Mouse (Mus musculus): ENCODE results near the gene Adcy9. TPM values are rescaled to one million over a fixed set of nuclear protein-coding genes. Genes with fewer than 3 reads are reported as not detected.

Gene Adcy9
- polyA plus RNA-seq, 1 experiment from 2014 or later, result 2.8 TPM

GRCm38 (mm10) chr16:4300280-4300679, 120.0 kb downstream of the Adcy9 start:
- 93% methylated on average over 7 of the region's 7 CpGs for WGBS
- Histone ChIP-seq H3K27me3 (replicated peaks; ENCODE audit: control insufficient read depth, insufficient read depth, low read length) (no peaks in the 10 kb centered on the region), H3K9ac (replicated peaks; ENCODE audit: low read depth, low read length) (no peak overlapping the region), H3K4me2 (ENCODE audit: low read length) (no peak overlapping the region), H3K4me1 (replicated peaks; ENCODE audit: control insufficient read depth, insufficient read depth, low read length) (no peaks in the 10 kb centered on the region), H3K9me3 (ENCODE audit: control insufficient read depth, low read length) (no peaks in the 10 kb centered on the region), H3K36me3 (ENCODE audit: control insufficient read depth, insufficient read depth) (no peaks in the 10 kb centered on the region), H3K4me3 (replicated peaks; ENCODE audit: low read length) (no peak overlapping the region), H3K27ac (ENCODE audit: low read length) (no peak overlapping the region)
- no peak for ATAC-seq

GRCm38 (mm10) chr16:4293259-4293658, 127.0 kb downstream of the Adcy9 start:
- no peak overlapping the region for H3K4me2 ChIP-seq (ENCODE audit: low read length)
- H3K36me3 ChIP-seq (ENCODE audit: control insufficient read depth, insufficient read depth), result no peaks in the 10 kb centered on the region
- no peak overlapping the region for H3K9ac ChIP-seq (replicated peaks; ENCODE audit: low read depth, low read length)
- no peak for ATAC-seq
- H3K27me3 ChIP-seq (replicated peaks; ENCODE audit: control insufficient read depth, insufficient read depth, low read length), result no peaks in the 10 kb centered on the region
- no peak overlapping the region for H3K27ac ChIP-seq (ENCODE audit: low read length)
- 77% methylated on average over 3 of the region's 3 CpGs for WGBS
- no peaks in the 10 kb centered on the region for H3K9me3 ChIP-seq (ENCODE audit: control insufficient read depth, low read length)
- H3K4me3 ChIP-seq (replicated peaks; ENCODE audit: low read length), result no peak overlapping the region
- no peaks in the 10 kb centered on the region for H3K4me1 ChIP-seq (replicated peaks; ENCODE audit: control insufficient read depth, insufficient read depth, low read length)

DNA sequence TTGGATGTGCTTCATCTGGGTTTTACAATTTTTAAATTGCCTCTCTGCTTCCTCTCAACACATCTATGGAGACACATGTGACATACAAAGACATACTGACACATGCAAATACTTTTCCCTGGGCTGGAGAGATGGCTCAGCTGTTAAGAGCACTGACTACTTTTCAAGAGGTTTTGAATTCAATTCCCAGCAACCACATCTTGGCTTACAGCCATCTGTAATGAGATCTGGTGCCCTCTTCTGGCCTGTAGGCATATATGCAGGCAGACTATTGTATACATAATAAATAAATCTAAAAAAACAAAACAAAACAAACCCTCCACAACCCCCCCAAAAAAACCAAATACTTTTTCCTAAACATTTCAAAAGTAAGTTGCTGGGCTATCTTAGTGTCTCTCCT, 130.8 kb downstream of the Adcy9 start:
- Histone ChIP-seq H3K4me3 (replicated peaks; ENCODE audit: low read length) (no peak overlapping the region), H3K27me3 (replicated peaks; ENCODE audit: control insufficient read depth, insufficient read depth, low read length) (no peaks in the 10 kb centered on the region), H3K27ac (ENCODE audit: low read length) (no peak overlapping the region), H3K4me2 (ENCODE audit: low read length) (no peak overlapping the region), H3K4me1 (replicated peaks; ENCODE audit: control insufficient read depth, insufficient read depth, low read length) (no peaks in the 10 kb centered on the region), H3K36me3 (ENCODE audit: control insufficient read depth, insufficient read depth) (no peaks in the 10 kb centered on the region), H3K9ac (replicated peaks; ENCODE audit: low read depth, low read length) (no peak overlapping the region), H3K9me3 (ENCODE audit: control insufficient read depth, low read length) (no peaks in the 10 kb centered on the region)
- ATAC-seq, result no peak

GRCm38 (mm10) chr16:4286593-4286992, 133.7 kb downstream of the Adcy9 start:
- Histone ChIP-seq H3K36me3 (ENCODE audit: control insufficient read depth, insufficient read depth) (no peaks in the 10 kb centered on the region), H3K4me3 (replicated peaks; ENCODE audit: low read length) (no peak overlapping the region), H3K4me1 (replicated peaks; ENCODE audit: control insufficient read depth, insufficient read depth, low read length) (no peaks in the 10 kb centered on the region), H3K27me3 (replicated peaks; ENCODE audit: control insufficient read depth, insufficient read depth, low read length) (no peaks in the 10 kb centered on the region), H3K27ac (ENCODE audit: low read length) (no peak overlapping the region), H3K9me3 (ENCODE audit: control insufficient read depth, low read length) (no peaks in the 10 kb centered on the region), H3K4me2 (ENCODE audit: low read length) (no peak overlapping the region), H3K9ac (replicated peaks; ENCODE audit: low read depth, low read length) (no peak overlapping the region)
- no peak for ATAC-seq
- WGBS, result 65% methylated on average over 7 of the region's 7 CpGs

- H3K27ac ChIP-seq (ENCODE audit: low read length), result no peak overlapping the region
- H3K9me3 ChIP-seq (ENCODE audit: control insufficient read depth, low read length), result no peaks in the 10 kb centered on the region
- H3K4me2 ChIP-seq (ENCODE audit: low read length), result no peak overlapping the region
- no peaks in the 10 kb centered on the region for H3K27me3 ChIP-seq (replicated peaks; ENCODE audit: control insufficient read depth, insufficient read depth, low read length)
- no peak overlapping the region for H3K9ac ChIP-seq (replicated peaks; ENCODE audit: low read depth, low read length)
- H3K4me3 ChIP-seq (replicated peaks; ENCODE audit: low read length), result no peak overlapping the region
- no peak for ATAC-seq
- no peaks in the 10 kb centered on the region for H3K4me1 ChIP-seq (replicated peaks; ENCODE audit: control insufficient read depth, insufficient read depth, low read length)
- WGBS, result 75% methylated on average over 5 of the region's 5 CpGs
- H3K36me3 ChIP-seq (ENCODE audit: control insufficient read depth, insufficient read depth), result no peaks in the 10 kb centered on the region
Measured at GRCm38 (mm10) chr16:4285257-4285656, 135.0 kb downstream of the Adcy9 start.

DNA sequence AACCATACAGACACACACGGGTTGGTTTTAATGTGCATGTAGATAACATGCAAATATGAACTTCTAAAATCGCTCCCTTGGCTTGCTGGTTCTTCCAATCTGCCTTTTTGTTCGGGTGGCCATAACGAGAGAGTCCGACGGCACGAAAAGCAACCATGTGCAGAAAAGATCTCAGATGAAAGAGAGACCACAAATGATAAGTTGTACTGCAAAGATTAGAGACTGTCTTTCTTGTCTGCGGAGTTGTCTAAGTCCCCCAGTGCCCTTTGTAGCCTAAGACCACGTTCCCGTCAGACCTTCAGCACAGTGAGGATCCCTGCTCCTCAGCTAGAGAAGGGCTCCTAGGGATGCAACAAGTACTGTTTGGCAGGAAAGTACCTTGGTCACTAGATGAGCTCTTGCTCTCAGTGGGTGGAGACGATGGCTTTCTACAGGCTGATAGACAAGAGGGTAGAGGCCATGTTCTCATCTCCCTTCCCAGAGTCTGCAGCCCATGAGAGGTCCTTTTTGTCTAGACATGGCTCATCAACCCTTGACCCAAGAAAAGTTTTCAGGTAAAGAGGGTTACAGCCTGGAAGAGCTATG, 136.9 kb downstream of the Adcy9 start:
- whole genome bisulfite sequencing, result 86% methylated on average over 11 of the region's 11 CpGs

GRCm38 (mm10) chr16:4281470-4281869, 138.8 kb downstream of the Adcy9 start:
- Histone ChIP-seq H3K36me3 (ENCODE audit: control insufficient read depth, insufficient read depth) (no peaks in the 10 kb centered on the region), H3K4me2 (ENCODE audit: low read length) (no peak overlapping the region), H3K9me3 (ENCODE audit: control insufficient read depth, low read length) (no peaks in the 10 kb centered on the region), H3K27me3 (replicated peaks; ENCODE audit: control insufficient read depth, insufficient read depth, low read length) (no peaks in the 10 kb centered on the region), H3K9ac (replicated peaks; ENCODE audit: low read depth, low read length) (no peak overlapping the region), H3K4me3 (replicated peaks; ENCODE audit: low read length) (no peak overlapping the region), H3K27ac (ENCODE audit: low read length) (no peak overlapping the region), H3K4me1 (replicated peaks; ENCODE audit: control insufficient read depth, insufficient read depth, low read length) (no peaks in the 10 kb centered on the region)
- no peak for ATAC-seq
- 98% methylated on average over 4 of the region's 4 CpGs for WGBS

More for the DNA sequence above, 136.9 kb downstream of the Adcy9 start:
- Histone ChIP-seq H3K4me3 (replicated peaks; ENCODE audit: low read length) (no peak overlapping the region), H3K4me2 (ENCODE audit: low read length) (no peak overlapping the region), H3K4me1 (replicated peaks; ENCODE audit: control insufficient read depth, insufficient read depth, low read length) (no peaks in the 10 kb centered on the region), H3K27ac (ENCODE audit: low read length) (no peak overlapping the region), H3K9ac (replicated peaks; ENCODE audit: low read depth, low read length) (no peak overlapping the region), H3K36me3 (ENCODE audit: control insufficient read depth, insufficient read depth) (no peaks in the 10 kb centered on the region), H3K9me3 (ENCODE audit: control insufficient read depth, low read length) (no peaks in the 10 kb centered on the region), H3K27me3 (replicated peaks; ENCODE audit: control insufficient read depth, insufficient read depth, low read length) (no peaks in the 10 kb centered on the region)
- no peak for ATAC-seq

- Histone ChIP-seq H3K4me1 (replicated peaks; ENCODE audit: control insufficient read depth, insufficient read depth, low read length) (no peaks in the 10 kb centered on the region), H3K9ac (replicated peaks; ENCODE audit: low read depth, low read length) (no peak overlapping the region), H3K27ac (ENCODE audit: low read length) (no peak overlapping the region), H3K36me3 (ENCODE audit: control insufficient read depth, insufficient read depth) (no peaks in the 10 kb centered on the region), H3K9me3 (ENCODE audit: control insufficient read depth, low read length) (no peaks in the 10 kb centered on the region), H3K4me3 (replicated peaks; ENCODE audit: low read length) (no peak overlapping the region), H3K4me2 (ENCODE audit: low read length) (no peak overlapping the region), H3K27me3 (replicated peaks; ENCODE audit: control insufficient read depth, insufficient read depth, low read length) (no peaks in the 10 kb centered on the region)
- no peak for ATAC-seq
- 84% methylated on average over 9 of the region's 9 CpGs for WGBS
Measured at GRCm38 (mm10) chr16:4280949-4281348, 139.3 kb downstream of the Adcy9 start.

DNA sequence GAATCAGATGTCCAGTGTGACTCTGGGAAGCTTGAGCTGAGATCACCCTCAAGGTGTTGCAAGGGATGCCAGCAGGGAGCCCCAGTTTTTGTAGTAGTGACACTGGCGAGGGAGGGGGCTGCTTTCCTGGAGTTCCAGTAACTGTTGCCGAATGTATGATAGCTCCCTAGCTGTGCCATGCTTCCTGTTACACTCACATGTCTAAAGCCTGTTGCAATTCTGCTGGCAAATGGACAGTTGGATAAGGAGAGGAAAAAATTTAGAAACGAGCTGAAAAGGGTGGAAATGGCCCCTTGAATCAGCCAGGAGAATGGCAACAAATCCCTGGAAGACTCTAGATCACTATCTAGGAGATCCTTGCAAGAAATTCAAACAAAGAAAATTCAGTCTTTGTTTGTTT, 140.7 kb downstream of the Adcy9 start:
- no peaks in the 10 kb centered on the region for H3K27me3 ChIP-seq (replicated peaks; ENCODE audit: control insufficient read depth, insufficient read depth, low read length)
- no peak overlapping the region for H3K27ac ChIP-seq (ENCODE audit: low read length)
- WGBS, result 61% methylated on average over 3 of the region's 3 CpGs
- no peak overlapping the region for H3K4me2 ChIP-seq (ENCODE audit: low read length)
- H3K9me3 ChIP-seq (ENCODE audit: control insufficient read depth, low read length), result no peaks in the 10 kb centered on the region
- no peak overlapping the region for H3K9ac ChIP-seq (replicated peaks; ENCODE audit: low read depth, low read length)
- H3K4me3 ChIP-seq (replicated peaks; ENCODE audit: low read length), result no peak overlapping the region
- ATAC-seq, result no peak
- no peaks in the 10 kb centered on the region for H3K4me1 ChIP-seq (replicated peaks; ENCODE audit: control insufficient read depth, insufficient read depth, low read length)
- no peaks in the 10 kb centered on the region for H3K36me3 ChIP-seq (ENCODE audit: control insufficient read depth, insufficient read depth)

GRCm38 (mm10) chr16:4276621-4277020, 143.7 kb downstream of the Adcy9 start:
- Histone ChIP-seq H3K4me1 (replicated peaks; ENCODE audit: control insufficient read depth, insufficient read depth, low read length) (peaks cover 5% of the 10 kb centered on the region), H3K4me3 (replicated peaks; ENCODE audit: low read length) (no peak overlapping the region), H3K27ac (ENCODE audit: low read length) (no peak overlapping the region), H3K36me3 (ENCODE audit: control insufficient read depth, insufficient read depth) (no peaks in the 10 kb centered on the region), H3K27me3 (replicated peaks; ENCODE audit: control insufficient read depth, insufficient read depth, low read length) (no peaks in the 10 kb centered on the region), H3K9ac (replicated peaks; ENCODE audit: low read depth, low read length) (no peak overlapping the region), H3K4me2 (ENCODE audit: low read length) (no peak overlapping the region), H3K9me3 (ENCODE audit: control insufficient read depth, low read length) (no peaks in the 10 kb centered on the region)
- ATAC-seq, result no peak
- WGBS, result 78% methylated on average over 5 of the region's 5 CpGs
